Mouse (Mus musculus) ovary, postnatal 14 days (tissue): ENCODE results near the gene Strip1.
A peak's percentile ranks its signal among the peaks of the same experiment; 100 is the strongest.

Source experiments
- DNase-seq: peaks from one replicate; pipeline ENCODE4 v3.0.0; 2022; ENCODE audit warnings: low spot score

The Strip1 gene

GRCm38 (mm10) chr3:107627641-107628040, 3.9 kb downstream of the Strip1 start:
- DNase-seq: no peak

GRCm38 (mm10) chr3:107626751-107627150, 4.7 kb downstream of the Strip1 start:
- DNase-seq: no peak

- no peak for DNase-seq
Observed at GRCm38 (mm10) chr3:107625536-107625935, 6.0 kb downstream of the Strip1 start.

GRCm38 (mm10) chr3:107624424-107624823, 7.1 kb downstream of the Strip1 start:
- no peak for DNase-seq

GRCm38 (mm10) chr3:107622537-107622936, 9.0 kb downstream of the Strip1 start:
- DNase-seq: no peak

GRCm38 (mm10) chr3:107621286-107622075, 10.0 kb downstream of the Strip1 start:
- no peak for DNase-seq

- DNase-seq: no peak
Observed at GRCm38 (mm10) chr3:107619911-107620310, 11.6 kb downstream of the Strip1 start.

- DNase-seq: no peak
Observed at GRCm38 (mm10) chr3:107617800-107618199, 13.7 kb downstream of the Strip1 start.

GRCm38 (mm10) chr3:107612902-107613525, 18.5 kb downstream of the Strip1 start:
- DNase-seq: peak; percentile 62

- DNase-seq: no peak
Observed at GRCm38 (mm10) chr3:107611394-107611793, 20.1 kb downstream of the Strip1 start.

GRCm38 (mm10) chr3:107609376-107609775, 22.1 kb downstream of the Strip1 start:
- no peak for DNase-seq

GRCm38 (mm10) chr3:107608808-107609207, 22.7 kb downstream of the Strip1 start:
- no peak for DNase-seq

- DNase-seq: no peak
Observed at GRCm38 (mm10) chr3:107607221-107607620, 24.3 kb downstream of the Strip1 start.

GRCm38 (mm10) chr3:107605304-107605703, 26.2 kb downstream of the Strip1 start:
- DNase-seq: peak; percentile 45

- DNase-seq: no peak
Observed at GRCm38 (mm10) chr3:107600127-107600526, 31.4 kb downstream of the Strip1 start.

GRCm38 (mm10) chr3:107597586-107598389, 33.7 kb downstream of the Strip1 start:
- DNase-seq: no peak

- DNase-seq: no peak
Observed at GRCm38 (mm10) chr3:107597134-107597533, 34.4 kb downstream of the Strip1 start.

GRCm38 (mm10) chr3:107596559-107596958, 34.9 kb downstream of the Strip1 start:
- DNase-seq: peak; percentile 11

GRCm38 (mm10) chr3:107595938-107596461, 35.5 kb downstream of the Strip1 start:
- no peak for DNase-seq

GRCm38 (mm10) chr3:107595264-107595937, 36.1 kb downstream of the Strip1 start:
- no peak for DNase-seq

- DNase-seq: no peak
Observed at GRCm38 (mm10) chr3:107594662-107595263, 36.7 kb downstream of the Strip1 start, which contains the start of gene Alx3. Alx3 (plus strand) TSS chr3:107595031.
